Mouse (Mus musculus) right cerebral cortex, postnatal 14 days (tissue): ENCODE results near the gene Ankrd63.

Experiments used
- DNase-seq: peaks from one replicate; pipeline ENCODE4 v3.0.0; 2022

The Ankrd63 gene

GRCm38 (mm10) chr2:118686693-118687092 lies 17.1 kb downstream of the Ankrd63 start:
- no peak for DNase-seq

- no peak for DNase-seq
Observed at GRCm38 (mm10) chr2:118685088-118685487, 18.7 kb downstream of the Ankrd63 start.

GRCm38 (mm10) chr2:118682544-118683260 lies 21.1 kb downstream of the Ankrd63 start:
- no peak for DNase-seq

- DNase-seq, result no peak
Observed at GRCm38 (mm10) chr2:118680926-118681325, 22.8 kb downstream of the Ankrd63 start.

GRCm38 (mm10) chr2:118679577-118679976 lies 24.2 kb downstream of the Ankrd63 start:
- DNase-seq, result no peak

- DNase-seq, result no peak
Observed at GRCm38 (mm10) chr2:118677817-118678216, 25.9 kb downstream of the Ankrd63 start.

- DNase-seq, result peak; percentile 61
Observed at GRCm38 (mm10) chr2:118676839-118677741, 26.7 kb downstream of the Ankrd63 start.

GRCm38 (mm10) chr2:118674500-118674899 lies 29.3 kb downstream of the Ankrd63 start:
- no peak for DNase-seq

- no peak for DNase-seq
Observed at GRCm38 (mm10) chr2:118673686-118674465, 29.9 kb downstream of the Ankrd63 start.

- no peak for DNase-seq
Observed at GRCm38 (mm10) chr2:118671728-118672127, 32.0 kb downstream of the Ankrd63 start.

- no peak for DNase-seq
Observed at GRCm38 (mm10) chr2:118669785-118670184, 34.0 kb downstream of the Ankrd63 start.

- DNase-seq, result no peak
Observed at GRCm38 (mm10) chr2:118669245-118669644, 34.5 kb downstream of the Ankrd63 start.

GRCm38 (mm10) chr2:118667181-118667580 lies 36.6 kb downstream of the Ankrd63 start:
- no peak for DNase-seq

- DNase-seq, result no peak
Observed at GRCm38 (mm10) chr2:118665616-118666015, 38.1 kb downstream of the Ankrd63 start.

GRCm38 (mm10) chr2:118664975-118665516 lies 38.7 kb downstream of the Ankrd63 start:
- no peak for DNase-seq

- DNase-seq, result peak; percentile 24
Observed at GRCm38 (mm10) chr2:118663804-118664766, 39.7 kb downstream of the Ankrd63 start.

- peak; percentile 65 for DNase-seq
Observed at GRCm38 (mm10) chr2:118662902-118663803, 40.6 kb downstream of the Ankrd63 start, which contains the start of gene Pak6. Gene Pak6, plus strand, starts transcription at chr2:118663303.

- DNase-seq, result no peak
Observed at GRCm38 (mm10) chr2:118661891-118662290, 41.9 kb downstream of the Ankrd63 start.

- DNase-seq, result no peak
Observed at GRCm38 (mm10) chr2:118659998-118660452, 43.7 kb downstream of the Ankrd63 start.

GRCm38 (mm10) chr2:118659493-118659892 lies 44.3 kb downstream of the Ankrd63 start:
- no peak for DNase-seq
